Mouse (Mus musculus) spleen, postnatal 0 days (tissue): ENCODE results near the gene Tmem87a. TPM values are rescaled to one million over a fixed set of nuclear protein-coding genes. Genes with fewer than 3 reads are reported as not detected.

Experiments
- polyA plus RNA-seq: library from polyadenylated mRNA; unstranded; fragments of >200 nt; fragmentation: Nextera tagmentation; extraction: Ambion mirVana; gene quantifications from 2 replicates; pipeline ENCODE4 v1.2.1, GENCODE M21; 2015

Tmem87a gene
- polyA plus RNA-seq: 6.8 and 7.7 TPM in 2 replicates

DNA sequence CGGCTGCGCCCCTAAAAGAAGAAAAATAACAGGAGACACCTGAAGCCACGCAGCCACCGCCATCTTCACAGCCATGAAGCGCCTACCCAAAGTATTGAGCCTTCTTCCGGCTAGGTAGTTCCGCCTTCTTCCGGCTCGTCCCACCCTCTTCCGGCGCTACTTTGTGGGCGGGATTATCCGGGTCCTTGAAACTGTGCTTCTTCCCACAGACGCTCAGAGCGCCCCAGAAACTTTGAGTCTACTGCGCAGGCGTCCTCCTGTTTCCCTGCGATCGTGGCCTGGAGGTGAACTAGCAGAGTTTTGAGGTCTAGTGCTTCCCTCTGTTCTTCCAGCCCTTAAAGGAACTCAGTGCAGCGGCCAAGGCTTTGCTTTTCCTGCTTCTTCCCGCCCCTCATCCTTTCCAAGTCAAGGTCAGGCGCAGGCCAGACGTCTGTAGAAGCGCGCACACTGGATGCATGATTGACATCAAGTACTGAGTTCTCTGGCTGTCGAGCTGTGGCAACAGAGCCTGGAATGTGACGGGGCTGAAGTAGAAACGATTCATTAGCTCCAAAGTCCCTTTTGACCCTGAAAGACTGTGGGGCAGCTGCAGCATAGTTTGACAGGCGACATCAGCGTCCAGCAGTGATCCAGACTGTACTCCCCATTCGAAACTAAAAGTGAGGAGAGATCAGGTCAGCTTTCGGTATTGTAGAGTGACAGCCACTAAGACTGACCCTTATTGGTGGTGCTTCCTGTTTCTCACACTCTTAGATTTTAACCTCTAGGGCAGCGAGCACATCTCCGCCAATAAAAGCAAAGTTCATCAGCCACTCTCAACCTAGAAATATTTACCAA, at the start of gene Tmem87a:
Gene Tmem87a (minus strand): TSS at position 128 of the 837 bp plus-strand sequence.

GRCm38 (mm10) chr2:120403653-120403985, 294 bp downstream of the Tmem87a start, which contains the start of gene Ganc:
Gene Ganc (plus strand): TSS chr2:120403896.

DNA sequence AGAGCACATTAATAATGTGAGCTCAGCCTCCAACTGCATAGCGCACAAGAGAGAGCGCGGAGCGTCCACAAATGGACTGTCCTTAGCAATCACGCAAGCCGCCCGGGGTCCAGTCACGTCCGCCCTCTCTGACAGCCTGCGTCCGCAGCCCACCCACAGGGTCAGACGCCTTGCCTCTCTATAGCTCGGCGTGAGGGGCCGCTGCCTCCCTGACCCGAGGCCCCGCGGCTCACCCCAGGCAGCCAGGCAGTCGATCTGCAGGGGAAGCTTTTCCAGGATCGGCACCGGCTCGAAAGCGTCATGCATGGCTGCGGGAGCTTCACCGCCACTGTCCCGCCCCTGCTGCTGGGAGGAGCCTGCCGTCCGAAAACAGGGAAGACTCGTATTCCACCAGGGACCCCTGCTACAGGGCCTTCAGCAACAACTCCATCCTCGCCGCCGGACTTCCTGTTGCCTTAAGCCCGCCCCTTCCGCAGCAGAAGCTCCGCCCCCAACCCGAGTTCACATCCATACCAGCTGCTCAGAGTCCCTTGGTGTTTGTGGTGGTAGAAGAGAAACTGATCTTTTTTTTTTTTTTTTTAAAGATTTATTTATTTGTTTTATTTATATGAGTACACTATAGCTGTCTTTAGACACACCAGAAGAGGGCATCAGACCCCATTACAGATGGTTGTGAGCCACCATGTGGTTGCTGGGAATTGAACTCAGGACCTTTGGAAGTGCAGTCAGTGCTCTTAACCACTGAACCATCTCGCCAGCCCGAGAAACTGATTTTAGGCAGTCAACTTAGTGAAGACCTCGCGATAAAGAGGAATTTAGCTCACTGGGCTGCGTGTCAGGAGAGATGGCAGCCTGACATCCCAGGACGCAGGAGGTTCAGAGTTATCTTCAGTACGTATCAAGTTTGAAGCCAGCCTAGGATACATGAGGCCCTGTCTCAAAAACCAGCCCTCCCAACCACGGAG, 50.9 kb downstream of the Tmem87a start, which contains the start of gene Vps39:
Gene Vps39 (minus strand): TSS at position 456 of the 965 bp plus-strand sequence.

GRCm38 (mm10) chr2:120313976-120314375, 89.9 kb downstream of the Tmem87a start, which contains the start of gene Pla2g4f:
Gene Pla2g4f (minus strand): TSS chr2:120314165.

Other genes starting within 250 kb of the Tmem87a start
- 32.0 and 46.9 TPM in 2 replicates for gene Ehd4, start 249.5 kb downstream of the Tmem87a start, polyA plus RNA-seq
- gene Pla2g4e, start 158.8 kb downstream of the Tmem87a start, polyA plus RNA-seq: not detected in 2 replicates
- not detected in 2 replicates for gene Pla2g4d, start 114.9 kb downstream of the Tmem87a start, polyA plus RNA-seq
- gene Pla2g4f, start 89.9 kb downstream of the Tmem87a start, polyA plus RNA-seq: 0.06 and 0.16 TPM in 2 replicates
- 9.7 and 10.5 TPM in 2 replicates for gene Vps39, start 51.0 kb downstream of the Tmem87a start, polyA plus RNA-seq
- 10.0 and 10.6 TPM in 2 replicates for gene Ganc, start 217 bp downstream of the Tmem87a start, polyA plus RNA-seq
- 2.6 and 2.9 TPM in 2 replicates for gene Capn3, start 51.9 kb upstream of the Tmem87a start, polyA plus RNA-seq
- 25.4 and 27.8 TPM in 2 replicates for gene Zfp106, start 159.7 kb upstream of the Tmem87a start, polyA plus RNA-seq
- 25.2 and 28.9 TPM in 2 replicates for gene Snap23, start 163.6 kb upstream of the Tmem87a start, polyA plus RNA-seq
- 16.7 and 19.0 TPM in 2 replicates for gene Haus2, start 205.3 kb upstream of the Tmem87a start, polyA plus RNA-seq
- 13.5 and 14.1 TPM in 2 replicates for gene Lrrc57, start 205.4 kb upstream of the Tmem87a start, polyA plus RNA-seq
- gene Stard9, start 225.0 kb upstream of the Tmem87a start, polyA plus RNA-seq: 3.9 and 4.7 TPM in 2 replicates